Mouse (Mus musculus) heart, postnatal 14 days (tissue): ENCODE measurements at regions not wholly inside any gene's neighbourhood (a gene's known extent, or its start where the extent isn't known, plus 50 kb on each side); places are given as distances from the start of the nearest gene placed in this dataset.
A peak's percentile ranks its signal among the peaks of the same experiment; 100 is the strongest.

Experiments
- DNase-seq, 2 experiments: peaks; one replicate each; pipeline ENCODE4 v3.0.0; 2021 to 2022
- intact Hi-C: fragments of 180-260 bp; cut with DNase I; formaldehyde crosslinking; loops from one replicate; pipeline ENCODE4 v1.15.1; 2025

DNA sequence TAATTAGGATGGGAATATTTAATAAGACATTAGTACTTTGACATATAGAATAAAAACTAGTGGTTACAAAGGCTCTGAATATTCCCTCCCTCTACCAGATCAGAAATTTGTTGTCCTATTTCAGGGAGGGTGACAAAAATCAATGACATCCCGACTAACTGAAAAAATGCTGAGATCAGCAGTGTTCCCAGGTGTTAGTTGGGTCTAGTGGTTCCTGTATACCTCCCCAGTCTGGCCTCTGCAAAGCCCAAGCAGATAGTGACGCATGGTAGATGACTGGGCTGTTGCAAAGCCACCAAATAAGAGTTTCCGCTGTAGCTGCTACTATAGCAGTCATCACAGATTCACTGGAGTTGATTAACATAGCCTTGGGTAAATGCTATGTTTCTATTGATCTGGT is 59.9 kb upstream of the Gm4791 start:
- no peak for DNase-seq
- intact Hi-C loops, result no loop called here

DNA sequence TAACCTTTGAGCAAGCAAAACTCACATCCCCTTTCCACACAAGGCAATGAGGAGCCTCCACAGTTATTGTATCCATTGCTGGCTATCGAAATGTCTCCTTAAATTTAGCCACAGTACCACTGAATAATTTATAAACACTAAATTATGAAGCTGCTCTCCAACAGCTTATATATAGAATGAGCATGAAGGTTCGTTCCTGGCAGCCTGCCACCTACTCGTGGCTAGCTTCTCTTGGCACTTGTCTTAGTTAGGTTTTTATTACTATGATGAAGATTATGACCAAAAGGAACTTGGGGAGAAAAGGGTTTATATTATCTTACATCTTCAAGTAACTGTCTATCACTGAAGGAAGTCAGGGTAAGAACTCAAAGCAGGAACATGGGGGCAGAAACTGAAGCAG is 72.9 kb upstream of the Gm4791 start:
- intact Hi-C loops, result no loop called here
- DNase-seq, result no peak

DNA sequence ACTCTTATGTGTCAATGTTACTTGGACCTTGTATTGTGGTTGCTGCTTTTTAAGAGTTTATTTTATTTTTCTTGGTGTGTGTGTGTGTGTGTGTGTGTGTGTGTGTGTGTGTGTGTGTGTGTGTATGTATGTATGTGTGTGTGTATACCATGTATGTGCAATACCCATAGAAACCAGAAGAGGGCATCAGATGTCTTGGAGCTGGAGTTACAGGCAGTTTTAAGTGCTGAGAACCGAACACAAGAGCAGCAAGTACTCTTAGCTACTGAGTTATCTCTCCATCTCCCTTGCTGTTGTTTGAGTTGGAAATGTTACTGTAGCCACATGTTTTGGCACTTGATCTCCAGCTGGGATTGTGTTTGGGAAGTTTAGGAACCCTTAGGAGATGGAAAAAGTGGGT is 78.5 kb upstream of the Gm4791 start:
- no peak for DNase-seq
- intact Hi-C loops, result no loop called here

DNA sequence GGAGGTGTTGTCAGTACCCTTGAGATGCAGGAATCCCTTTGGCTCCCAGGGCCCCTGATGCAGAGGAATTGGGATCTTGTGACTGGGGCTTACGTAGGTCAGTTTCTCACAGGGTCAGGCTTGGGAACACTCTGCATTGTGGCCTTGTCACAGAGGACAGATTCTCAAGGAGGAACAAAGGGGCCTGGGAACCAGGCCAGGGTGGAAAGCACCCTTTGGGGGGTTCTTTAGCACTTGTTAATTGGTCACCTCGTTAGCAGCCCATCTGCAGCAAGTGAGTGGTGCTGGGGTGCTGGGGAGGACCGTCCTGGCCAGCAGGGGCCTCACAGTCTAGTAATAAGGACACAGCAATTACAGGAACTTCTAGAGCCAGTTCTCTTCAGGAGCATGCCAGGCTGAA is 85.3 kb upstream of the Gm4791 start:
- no peak for DNase-seq
- intact Hi-C loops, result no loop called here

DNA sequence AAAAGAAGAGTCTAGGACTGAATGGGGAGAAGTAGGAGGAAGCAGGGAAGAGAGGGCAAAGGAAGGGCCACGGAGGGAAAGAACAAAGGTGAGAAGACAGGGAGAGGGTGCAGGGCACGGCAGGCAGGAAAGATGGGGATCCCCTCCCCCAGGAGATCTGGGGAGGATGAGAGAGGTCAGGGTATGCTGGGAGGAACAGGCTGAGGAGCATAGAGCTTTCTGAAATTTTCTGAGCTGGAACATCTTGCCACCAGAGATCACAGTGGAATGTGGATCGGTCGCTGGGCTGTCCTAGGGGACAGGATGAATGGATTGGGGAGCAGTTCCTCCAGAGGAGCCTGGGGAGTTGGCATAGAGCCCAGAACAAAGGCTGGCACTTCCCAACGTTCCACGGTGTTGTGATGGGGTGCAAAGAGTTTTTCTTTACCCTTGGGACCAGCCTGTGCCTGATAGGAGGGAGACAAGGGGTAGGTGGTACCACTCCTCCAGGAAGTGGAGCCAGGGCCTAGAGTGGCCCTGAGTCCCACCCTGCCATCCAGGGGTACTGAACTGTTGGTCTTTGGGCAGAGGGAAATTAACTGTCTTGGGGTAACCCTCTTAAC is 89.0 kb upstream of the Gm4791 start:
- intact Hi-C loops, result no loop called here
- no peak for DNase-seq

DNA sequence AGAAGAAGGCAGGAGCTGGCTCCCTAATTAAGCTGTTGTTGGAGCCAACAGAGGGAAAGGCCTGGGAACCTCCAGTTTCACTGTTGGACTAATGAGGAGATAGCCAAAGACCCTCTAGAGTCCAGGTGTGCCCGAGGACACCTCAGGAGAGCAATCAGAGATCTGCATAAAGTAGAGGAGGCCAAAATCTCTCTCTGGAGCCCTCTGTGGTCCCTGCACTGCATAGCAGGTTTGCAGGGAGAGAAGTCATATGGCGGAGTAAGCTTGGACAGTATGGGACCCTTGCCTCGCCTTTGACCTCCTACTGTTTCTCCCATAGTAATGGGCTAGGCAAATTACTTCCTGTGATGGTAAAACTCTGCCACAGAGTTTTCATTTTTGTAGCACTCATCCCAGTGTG is 93.5 kb upstream of the Gm4791 start:
- no peak for DNase-seq
- intact Hi-C loops, result no loop called here

DNA sequence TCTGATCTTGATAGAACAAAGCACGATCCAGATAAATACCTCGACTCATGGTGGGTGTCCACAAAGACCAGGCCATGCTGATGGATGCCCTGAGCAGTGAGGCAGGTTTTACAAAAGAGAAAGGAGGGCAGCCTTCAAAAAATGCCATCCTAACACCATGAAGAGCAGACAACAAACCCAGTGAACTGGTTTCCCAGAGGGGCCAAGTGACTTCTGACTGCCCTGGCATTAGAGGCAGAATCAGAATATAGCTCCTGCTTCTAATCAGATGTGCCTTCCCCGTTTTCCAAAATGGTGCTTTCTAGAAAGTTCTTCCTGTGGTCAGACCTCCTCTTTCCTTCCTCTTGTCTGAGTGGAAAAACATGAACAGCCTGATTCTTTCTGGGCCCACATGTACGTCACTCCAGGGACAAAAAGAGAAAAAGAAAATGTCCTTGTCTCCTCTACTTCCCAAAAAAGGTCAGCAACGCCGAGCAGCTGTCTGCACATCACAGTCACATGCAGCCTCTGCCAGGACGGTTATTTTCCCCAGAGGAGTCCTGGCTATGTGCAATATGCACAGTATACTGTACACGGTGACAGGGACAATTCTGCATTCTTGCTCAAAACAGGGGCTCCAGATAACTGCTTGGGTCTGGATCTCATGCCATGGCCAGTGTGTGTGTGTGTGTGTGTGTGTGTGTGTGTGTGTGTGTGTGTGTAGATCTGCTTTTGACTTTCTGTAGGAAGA is 94.9 kb upstream of the Gm4791 start:
- intact Hi-C loops, result no loop called here
- DNase-seq, result peak in 1 of 2 experiments; percentile 34

DNA sequence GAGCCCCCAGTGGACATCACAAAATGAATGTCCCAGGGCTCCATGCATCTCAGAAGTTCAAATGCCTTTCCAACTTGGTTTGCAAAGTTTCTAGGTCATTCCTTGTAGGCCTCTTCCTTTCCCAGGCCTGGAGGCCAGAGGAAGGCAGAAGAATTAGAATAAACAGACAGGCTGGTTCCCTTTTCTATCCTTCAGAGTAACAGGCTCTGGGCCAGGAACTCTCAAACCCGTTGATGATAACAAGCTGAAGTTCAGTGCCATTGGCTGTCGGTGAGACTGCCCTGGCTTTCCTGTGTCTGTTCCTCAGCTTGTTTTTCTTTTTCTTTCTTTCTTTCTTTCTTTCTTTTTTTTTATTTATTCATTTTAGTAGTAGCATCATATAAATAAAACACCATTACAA is 99.3 kb upstream of the Gm4791 start:
- intact Hi-C loops, result no loop called here
- no peak for DNase-seq

DNA sequence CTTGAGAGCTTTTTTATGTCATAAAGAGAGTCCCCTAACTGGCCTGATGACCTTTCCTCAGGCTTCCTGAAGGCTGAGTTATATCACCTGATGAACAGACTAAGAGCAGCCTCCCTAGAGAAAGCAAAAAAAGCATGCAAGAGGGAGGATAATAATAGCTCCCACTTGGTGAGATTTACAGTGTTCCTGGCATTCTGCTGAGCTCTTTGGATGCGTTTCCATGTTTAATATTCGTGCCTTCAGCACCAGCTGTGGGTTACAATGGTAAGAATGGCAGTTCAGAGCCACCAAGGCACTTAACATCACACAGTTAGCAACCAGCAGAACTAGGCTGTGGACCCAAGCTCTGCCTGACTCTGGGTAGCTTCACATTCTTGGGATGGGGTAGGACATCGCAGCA is 100.4 kb upstream of the Gm4791 start:
- intact Hi-C loops, result no loop called here

DNA sequence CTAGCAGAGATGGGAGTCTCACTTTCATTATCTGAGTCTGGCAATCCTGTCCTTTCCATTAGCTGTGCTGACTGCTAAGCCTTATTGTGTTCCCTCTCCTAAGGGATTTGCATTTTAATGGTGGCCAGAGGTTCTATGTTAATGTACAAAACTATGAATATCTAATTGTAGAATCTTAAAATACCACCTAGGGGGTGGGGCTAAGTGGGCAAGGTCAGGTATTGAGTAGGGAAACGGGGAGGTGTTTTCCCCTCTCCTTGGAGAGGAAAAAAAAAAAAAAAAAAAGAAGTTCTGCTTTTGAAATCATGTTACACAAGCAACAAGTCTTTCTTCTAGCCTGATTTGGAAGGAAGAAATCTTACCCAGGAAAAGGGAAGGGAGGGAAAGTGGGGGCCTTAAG is 106.7 kb upstream of the Gm4791 start:
- intact Hi-C loops, result no loop called here
- DNase-seq, result no peak

More for the DNA sequence above, 100.4 kb upstream of the Gm4791 start:
- no peak for DNase-seq

DNA sequence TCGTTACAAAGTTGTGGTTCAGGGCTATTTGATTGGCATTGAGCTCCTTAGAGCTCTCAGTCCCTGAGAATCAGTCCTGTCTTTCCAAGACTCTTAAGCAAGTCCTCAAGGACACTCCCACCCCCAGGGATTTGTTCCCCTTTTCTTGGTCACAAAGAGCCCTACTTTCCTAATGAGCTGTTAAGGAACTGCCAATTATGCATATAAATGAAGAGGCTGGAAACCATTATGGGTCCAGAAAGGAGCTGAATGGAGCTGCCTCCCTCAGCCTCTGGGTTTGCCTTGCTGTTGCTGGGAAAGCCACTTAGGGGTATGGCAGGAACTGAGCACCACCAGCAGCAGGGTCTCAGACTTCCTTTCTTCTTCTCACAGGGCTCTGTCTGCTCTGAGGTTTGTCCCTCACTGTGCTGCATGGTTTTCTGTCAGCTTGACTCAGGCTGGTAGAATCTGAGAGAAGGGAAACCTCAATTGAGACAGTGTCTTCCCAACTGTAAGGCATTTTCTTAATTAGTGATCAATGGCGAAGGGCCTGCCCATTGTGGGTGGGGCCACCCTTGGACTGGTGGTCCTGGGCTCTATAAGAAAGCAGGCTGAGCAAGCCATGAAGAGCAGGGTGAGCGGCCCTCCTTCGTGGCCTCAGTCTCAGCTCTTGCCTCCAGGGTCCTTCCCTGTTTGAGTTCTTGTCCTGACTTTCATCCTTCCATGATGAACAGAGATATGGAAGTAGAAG is 108.4 kb upstream of the Gm4791 start:
- no peak for DNase-seq
- intact Hi-C loops, result no loop called here

DNA sequence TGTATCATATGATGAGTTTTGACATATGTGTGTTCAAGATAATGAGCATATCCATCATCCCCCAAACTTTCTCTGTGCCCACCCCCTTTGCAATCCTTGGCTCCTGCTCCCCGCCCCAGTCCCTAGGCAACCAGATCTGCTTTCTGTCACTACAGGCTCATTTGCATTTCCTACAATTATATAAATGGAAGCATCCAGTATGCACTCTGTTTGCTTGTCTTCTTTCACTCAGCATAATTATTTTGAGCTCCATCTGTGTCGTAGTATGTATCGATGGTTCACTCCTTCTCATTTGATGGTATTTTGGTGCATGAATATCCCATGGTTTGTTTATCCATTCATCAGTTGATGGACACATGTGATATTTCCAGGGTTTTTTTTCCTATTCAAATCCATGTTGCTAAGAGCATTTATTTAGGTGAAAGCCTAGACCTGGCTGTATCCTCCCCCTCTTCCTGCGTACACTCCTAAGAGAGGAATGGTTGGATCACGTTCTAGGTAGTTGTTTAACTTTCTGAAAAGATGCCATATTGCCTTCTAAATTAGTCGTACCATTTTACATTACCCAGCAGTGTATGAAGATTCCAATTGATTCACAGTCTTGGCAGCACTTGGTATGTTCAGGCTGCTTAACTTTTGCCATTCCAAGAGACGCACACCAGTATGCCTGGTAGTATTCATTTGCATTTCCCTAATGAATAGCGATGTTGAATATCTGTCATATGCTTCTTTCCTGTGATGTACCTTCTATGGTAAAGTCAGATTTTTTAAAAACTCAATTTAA is 127.1 kb upstream of the Gm4791 start:
- intact Hi-C loops, result no loop called here
- no peak for DNase-seq

DNA sequence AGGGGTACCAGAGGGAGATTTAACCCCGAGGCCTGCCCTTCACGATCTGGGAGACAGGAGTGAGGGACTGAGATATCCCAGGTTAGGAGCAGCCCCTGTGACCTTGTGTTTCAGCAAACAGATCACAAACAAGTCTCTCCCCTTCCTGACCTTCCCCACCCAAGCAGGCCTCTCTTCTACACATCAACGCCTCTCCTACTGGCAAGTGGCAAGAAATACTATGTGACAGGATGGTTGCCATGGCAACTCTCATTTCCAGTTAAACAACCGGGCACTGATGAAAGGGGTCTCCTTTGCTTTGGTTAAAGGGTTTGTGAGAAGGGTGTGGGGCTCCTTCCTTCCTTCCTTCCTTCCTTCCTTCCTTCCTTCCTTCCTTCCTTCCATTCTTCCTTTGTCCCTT is 134.6 kb upstream of the Gm4791 start:
- intact Hi-C loops, result no loop called here
- DNase-seq, result no peak

DNA sequence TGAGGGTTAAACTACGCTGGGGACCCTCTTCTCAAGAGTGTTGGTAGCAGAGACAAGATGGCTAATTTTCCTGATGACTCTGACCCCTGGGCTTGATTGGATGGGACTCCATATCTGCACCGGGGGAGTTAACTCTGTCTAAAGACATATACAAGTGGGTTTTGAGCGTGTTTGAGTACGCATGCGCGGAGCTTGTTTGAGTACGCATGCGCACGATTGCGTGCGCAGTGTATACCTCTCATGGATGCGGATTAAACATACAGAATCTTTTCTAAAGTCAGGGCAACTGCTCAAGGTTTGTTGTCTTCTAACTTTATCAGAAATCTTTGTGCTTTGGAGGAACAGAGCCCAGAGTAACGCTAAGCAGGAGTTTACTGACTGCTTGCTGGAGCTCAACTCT is 146.8 kb upstream of the Gm4791 start:
- intact Hi-C loops, result no loop called here
- no peak for DNase-seq

DNA sequence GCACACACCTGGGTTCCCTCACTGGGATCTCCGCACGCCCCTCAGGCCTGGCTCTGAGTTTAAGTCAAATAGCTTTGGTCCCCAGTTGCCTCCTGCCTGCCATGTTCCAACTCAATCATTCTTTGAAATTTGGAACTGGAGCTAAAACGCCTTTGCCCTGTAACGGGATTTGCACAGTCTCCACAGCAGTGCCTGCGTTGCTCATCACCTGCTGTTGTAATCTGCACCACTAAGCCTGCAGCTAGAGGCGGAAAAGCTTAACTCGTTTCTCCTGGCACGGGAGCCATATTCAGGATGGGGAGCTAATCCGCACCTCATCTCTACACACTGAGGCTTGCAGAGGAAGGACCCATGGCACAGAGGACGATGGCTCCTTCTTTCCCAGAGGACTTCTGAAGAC is 147.2 kb upstream of the Gm4791 start:
- intact Hi-C loops, result no loop called here
- no peak for DNase-seq

DNA sequence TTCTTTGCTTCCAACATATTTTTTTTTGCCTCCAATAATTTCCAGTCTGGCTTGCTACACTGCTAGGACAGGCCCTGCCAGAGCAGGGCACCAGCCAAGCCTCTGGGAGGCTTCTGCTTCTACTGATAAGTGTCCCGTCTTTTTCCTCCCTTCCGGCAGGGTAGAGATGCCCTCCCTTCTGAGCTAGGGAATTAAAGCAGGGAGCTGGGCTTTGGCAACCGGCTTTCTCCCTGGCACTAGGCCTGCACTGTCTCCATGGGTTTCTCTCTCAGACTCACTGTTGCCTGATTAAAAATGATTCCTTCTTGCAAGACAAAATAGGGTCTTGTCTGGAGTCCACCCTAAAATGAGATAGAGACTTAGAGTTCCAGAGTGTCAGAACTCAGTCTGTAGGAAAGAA is 153.3 kb upstream of the Gm4791 start:
- peak; percentile 5 to 10 for DNase-seq
- intact Hi-C loops, result no loop called here

DNA sequence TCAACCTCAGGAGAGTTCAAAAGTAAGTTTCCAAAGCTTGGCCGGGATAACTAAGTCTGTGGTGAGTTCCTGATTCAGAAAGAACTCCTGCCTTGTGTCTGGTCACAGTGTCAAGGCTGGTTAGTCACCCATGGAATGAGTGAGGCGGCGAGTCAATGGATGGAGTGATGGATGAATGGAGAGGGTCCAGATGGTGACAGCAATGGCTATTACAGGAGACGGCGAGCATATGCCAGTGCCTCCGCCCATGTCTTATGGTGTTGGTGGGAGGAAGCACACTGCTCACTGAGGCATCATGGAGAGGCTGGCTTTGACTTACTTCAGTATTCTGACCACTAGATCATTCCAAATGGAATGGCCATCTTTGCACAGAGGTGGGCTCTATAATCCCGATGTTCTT is 154.8 kb upstream of the Gm4791 start:
- no peak for DNase-seq
- intact Hi-C loops, result no loop called here

DNA sequence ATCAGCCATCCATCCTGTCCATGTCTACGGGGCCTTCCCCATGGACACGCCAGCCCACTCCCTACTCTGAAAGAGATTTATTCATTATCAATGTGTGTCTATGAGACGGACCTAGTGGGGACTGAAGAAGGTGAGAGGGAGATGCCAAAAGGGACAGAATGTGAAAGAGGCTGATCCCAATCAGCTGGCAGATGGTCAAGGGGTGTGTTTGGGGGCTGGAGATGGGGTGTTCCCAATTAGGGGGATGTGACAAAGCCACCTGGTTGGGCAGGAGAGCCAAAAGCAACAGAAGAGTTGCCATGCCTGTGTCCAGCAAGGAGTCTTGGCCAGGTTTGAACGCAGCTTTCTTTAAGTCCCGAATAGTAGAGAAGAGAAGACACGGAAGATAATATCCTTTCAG is 157.0 kb upstream of the Gm4791 start:
- no peak for DNase-seq
- intact Hi-C loops, result no loop called here

DNA sequence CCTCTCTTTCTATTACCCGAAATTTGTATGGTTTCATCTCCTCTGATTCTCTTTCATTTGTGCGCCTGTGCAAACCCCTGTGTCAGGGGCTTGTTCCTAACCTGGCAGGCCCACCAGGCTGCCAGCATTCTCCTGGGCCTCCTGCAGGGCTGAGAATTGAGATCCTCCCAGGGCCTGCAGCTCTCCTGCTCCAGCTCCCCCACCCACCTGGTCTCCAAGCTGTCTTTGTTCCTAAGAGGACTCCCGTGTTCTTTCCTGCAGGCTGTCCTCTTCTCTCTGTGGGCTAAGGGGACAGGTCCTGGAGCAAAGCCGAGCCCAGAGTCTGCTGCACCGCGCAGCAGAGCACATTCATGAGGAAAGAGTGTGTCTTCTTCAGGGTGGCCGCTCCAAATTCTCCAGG is 163.3 kb upstream of the Gm4791 start:
- DNase-seq, result no peak
- intact Hi-C loops, result no loop called here

DNA sequence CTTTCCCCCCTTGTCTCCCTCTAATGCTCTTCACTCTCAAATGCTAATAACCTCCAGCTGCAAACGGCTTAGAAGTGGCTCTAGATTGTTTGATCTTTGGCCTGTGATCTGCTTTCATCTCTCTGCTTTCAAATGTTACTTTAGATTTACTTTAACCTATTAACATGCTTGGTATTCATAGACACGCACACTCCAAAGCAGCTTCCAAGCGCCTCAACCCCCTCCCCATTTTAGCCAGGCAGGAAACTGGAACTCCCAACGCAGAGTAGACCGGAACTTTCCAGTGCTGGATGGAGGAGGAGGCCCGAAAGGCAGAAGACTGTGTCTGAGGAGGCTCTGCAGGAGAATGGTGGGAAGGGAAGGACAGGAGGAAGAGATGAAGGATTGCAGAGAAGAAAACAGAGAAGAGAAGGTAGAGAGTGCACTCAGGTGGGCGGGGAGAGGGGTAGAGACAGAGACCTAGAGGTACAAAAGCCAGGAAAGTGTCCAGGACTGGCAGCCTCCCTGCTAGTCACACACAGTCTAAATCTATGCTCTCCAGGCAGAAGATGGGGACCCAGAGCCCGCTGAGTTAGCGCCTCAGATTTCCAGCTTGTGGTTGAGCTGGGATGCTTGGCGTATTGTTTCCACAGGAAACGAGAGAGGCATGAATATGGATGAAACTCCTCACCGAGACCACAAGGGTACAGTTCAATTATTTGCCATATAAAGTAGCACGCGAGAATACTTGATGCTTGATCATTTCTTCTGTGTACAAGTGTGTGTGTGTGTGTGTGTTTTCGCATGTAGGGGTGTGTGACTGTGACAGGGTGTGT is 167.6 kb upstream of the Gm4791 start:
- intact Hi-C loops, result no loop called here
- DNase-seq, result no peak
